In genomic region chr5:128136818-128137217, GRCm38 (mm10) we compare ENCODE assay signal across 10 mouse cellular contexts.
"Had no signal": no experiment of that assay in that cellular context is flagged by ENCODE, and none has a peak within 500 bp of the region (broad histone marks: within the 10 kb centered on the region; RNA-seq: fewer than 3 reads in every experiment).

No protein-coding gene starts in this region.

- H3K9ac ChIP-seq: liver, embryonic 14.5 days; lung, embryonic 15.5 days; midbrain, embryonic 13.5 days had no signal

- H3K27ac ChIP-seq: liver, embryonic 14.5 days; lung, embryonic 15.5 days; macrophage; midbrain, embryonic 13.5 days; stomach, postnatal 0 days had no signal

- H3K4me3 ChIP-seq: lung, embryonic 15.5 days; midbrain, embryonic 13.5 days had no signal

- ATAC-seq: midbrain, embryonic 13.5 days had no signal

- H3K4me1 ChIP-seq: lung, embryonic 15.5 days; midbrain, embryonic 13.5 days had no signal

- H3K36me3 ChIP-seq: lung, embryonic 15.5 days; midbrain, embryonic 13.5 days had no signal

- H3K4me2 ChIP-seq: lung, embryonic 15.5 days; midbrain, embryonic 13.5 days had no signal

- DNase-seq: kidney, adult 18-20 months; kidney, postnatal 14 days; lung, postnatal 14 days; right cerebral cortex, adult 18-20 months; thymus, postnatal 4 days had no signal

- H3K27me3 ChIP-seq: lung, embryonic 15.5 days; midbrain, embryonic 13.5 days had no signal

- H3K9me3 ChIP-seq: lung, embryonic 15.5 days; midbrain, embryonic 13.5 days had no signal
